In the genomic region with DNA sequence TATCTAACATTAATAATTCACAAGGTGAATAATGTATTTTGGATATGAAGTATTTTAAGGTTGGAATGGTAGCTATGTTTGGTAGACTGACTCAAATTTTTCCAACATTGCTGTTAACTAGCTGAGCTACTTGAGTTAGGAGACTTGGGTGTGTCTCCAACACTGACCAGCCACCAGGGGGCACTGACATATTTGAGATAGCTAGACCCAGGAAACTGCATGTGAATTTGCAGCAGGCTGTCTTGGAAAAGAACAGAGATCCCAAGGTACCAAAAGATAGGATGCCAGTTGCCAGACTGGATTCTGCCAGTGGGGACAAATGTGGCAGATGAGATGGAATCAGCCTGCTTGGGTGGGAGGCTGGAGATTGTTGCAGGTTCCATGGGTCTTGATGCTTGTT, we compare ENCODE assay signal across 17 mouse cellular contexts. TPM values are rescaled to one million over a fixed set of nuclear protein-coding genes. Genes with fewer than 3 reads are reported as not detected.
DNase-seq lines count a peak whose midpoint lies in the region; ATAC-seq and TF ChIP-seq lines count a peak whose summit lies in the region.
"Not testable (repeated sequence)": the region's sequence is repeated elsewhere in the genome, so short reads cannot be mapped to it uniquely, and the experiment has no call there.
"Had no signal": no experiment of that assay in that cellular context is flagged by ENCODE, and none has a peak within 500 bp of the region (broad histone marks: within the 10 kb centered on the region; RNA-seq: fewer than 3 reads in every experiment).

No protein-coding gene starts in this region.

- TF ChIP-seq CTCF in CH12.LX (conservative IDR thresholded peaks at IDR 0.05 in 1 of 2, IDR thresholded peaks at IDR 0.05 in 1 of 2; ENCODE audit: low read depth in 2 of 2, low read length in 2 of 2) = peak in 1 of 2 experiments; percentile 43; a peak in 2 of 4 replicates
- peak; percentile 57 for TF ChIP-seq CTCF in layer of hippocampus, adult 2 months (conservative IDR thresholded peaks at IDR 0.05)

- DNase-seq in CH12.LX (ENCODE audit: extremely low read depth); layer of hippocampus, adult 2 months (ENCODE audit: low spot score in 2 of 2): not testable (repeated sequence)
- DNase-seq in adrenal gland, postnatal 10 days = peak; percentile 46
- peak; percentile 5 for DNase-seq in embryonic facial prominence, embryonic 11.5 days (ENCODE audit: low spot score)
- peak; percentile 50 to 55 for DNase-seq in heart, adult 18-20 months
- peak; percentile 50 for DNase-seq in kidney, adult 11 months
- DNase-seq in lung, postnatal 36 days = peak; percentile 55
- DNase-seq in splenic B cell, adult 2 months (ENCODE audit: low read depth, low spot score) = peak; percentile 5

- not testable (repeated sequence) for H3K4me2 ChIP-seq in CH12.LX (ENCODE audit: insufficient read depth, low read depth, poor library complexity, severe bottlenecking); embryonic facial prominence, embryonic 11.5 days (ENCODE audit: low read depth, low read length)

- not testable (repeated sequence) for TF ChIP-seq RAD21 in CH12.LX (IDR thresholded peaks at IDR 0.05; ENCODE audit: low read depth, low read length)

- not testable (repeated sequence) for H3K9ac ChIP-seq in CH12.LX (ENCODE audit: insufficient read depth, low read depth); embryonic facial prominence, embryonic 11.5 days (replicated peaks; ENCODE audit: low read length)

- in situ Hi-C loops in CH12.LX (cut with MboI; ENCODE audit: low pct_ligation_motif_present, low pct_unique_long_range_greater_than_20kb, low sequenced_read_pairs) = loop anchor here (25.0 kb wide), 1 partner anchor 236 kb away; no protein-coding TSS in a partner anchor

- not testable (repeated sequence) for H3K79me2 ChIP-seq in CH12.LX (replicated peaks; ENCODE audit: control insufficient read depth, extremely low read depth, insufficient read depth, poor library complexity, severe bottlenecking)

- peaks cover 17% of the 10 kb centered on the region for H3K27me3 ChIP-seq in CH12.LX (replicated peaks)
- not testable (repeated sequence) for H3K27me3 ChIP-seq in embryonic facial prominence, embryonic 11.5 days (ENCODE audit: control insufficient read depth, insufficient read depth, low read length); splenic B cell, adult 2 months (ENCODE audit: control insufficient read depth, insufficient read depth, low read length, poor library complexity, severe bottlenecking)

- not testable (repeated sequence) for TF ChIP-seq POLR2A in CH12.LX (IDR thresholded peaks at IDR 0.05; ENCODE audit: low read depth, low read length)

- H3K9me3 ChIP-seq in CH12.LX (replicated peaks; ENCODE audit: low read length); embryonic facial prominence, embryonic 11.5 days (replicated peaks; ENCODE audit: control insufficient read depth, low read length): not testable (repeated sequence)

- not testable (repeated sequence) for H3K4me3 ChIP-seq in CH12.LX (replicated peaks in 1 of 3; ENCODE audit: low read depth in 2 of 3, low read length in 2 of 3, poor library complexity in 1 of 3); embryonic facial prominence, embryonic 11.5 days (ENCODE audit: low read depth, low read length); layer of hippocampus, adult 2 months

- dilution Hi-C loops in CH12.LX (cut with MboI; ENCODE audit: extremely low pct_ligation_motif_present, extremely low pct_unique_long_range_greater_than_20kb, low sequenced_read_pairs) = not testable (repeated sequence)

- not testable (repeated sequence) for ATAC-seq in embryonic facial prominence, embryonic 11.5 days (replicated peaks; ENCODE audit: insufficient number of reproducible peaks, low FRiP score, low TSS enrichment, low read depth)

- H3K36me3 ChIP-seq in CH12.LX (replicated peaks in 1 of 2; ENCODE audit: control insufficient read depth in 1 of 2, insufficient read depth in 1 of 2, low read length in 1 of 2); embryonic facial prominence, embryonic 11.5 days (replicated peaks; ENCODE audit: control insufficient read depth, insufficient read depth, low read depth, low read length); splenic B cell, adult 2 months (ENCODE audit: control insufficient read depth, insufficient read depth, low read length, poor library complexity, severe bottlenecking): not testable (repeated sequence)

- TF ChIP-seq EP300 in CH12.LX (IDR thresholded peaks at IDR 0.05; ENCODE audit: low read length) = not testable (repeated sequence)

- H3K27ac ChIP-seq in CH12.LX (ENCODE audit: insufficient read depth, low read depth); embryonic facial prominence, embryonic 11.5 days (replicated peaks; ENCODE audit: low read depth, low read length); layer of hippocampus, adult 2 months: not testable (repeated sequence)

- not testable (repeated sequence) for H3K4me1 ChIP-seq in CH12.LX (ENCODE audit: control insufficient read depth in 1 of 2, insufficient read depth in 2 of 2); embryonic facial prominence, embryonic 11.5 days (ENCODE audit: control insufficient read depth, insufficient read depth, low read length)

TF ChIP-seq in CH12.LX, 34 proteins besides CTCF, POLR2A, EP300 and RAD21:
- 0 out of 2 replicates have a peak, but pooled peaks have one; percentile 2 for TF ChIP-seq SMC3 (IDR thresholded peaks at IDR 0.05; ENCODE audit: low read depth, low read length)

RNA-seq across cellular contexts. Expression of gene Cyp4a14, which starts 19.9 kb away (rescaled TPM):
- not detected in 2 replicates for total RNA-seq in CH12.LX (2012; rRNA removed)
- not detected in 2 replicates for total RNA-seq in CH12.LX (2014; rRNA removed)
- not detected in 2 replicates for polyA plus RNA-seq in CH12.LX (2012; ENCODE audit: insufficient read length, low read depth)
- 100 to 1,000 TPM in 1 of 2 experiments, 10 to 100 TPM in 1; 29.5 to 127 TPM for total RNA-seq in adrenal gland, postnatal 10 days (2021)
- not detected in 2 replicates for polyA plus RNA-seq in embryonic facial prominence, embryonic 11.5 days (2014; fragmentation: Nextera tagmentation; extraction: Ambion mirVana)
- not detected for total RNA-seq in heart, adult 18-20 months (2021)
- not detected for total RNA-seq in layer of hippocampus, adult 2 months (2021)
- total RNA-seq: layer of hippocampus, adult 18-20 months; left cerebral cortex, postnatal 14 days had no signal
- polyA plus RNA-seq: frontal cortex, adult 2 months; heart, embryonic 11.5 days; hindbrain, embryonic 14.5 days; liver, embryonic 12.5 days; midbrain, embryonic 13.5 days; neural tube, embryonic 12.5 days; thymus, postnatal 0 days had no signal

RNA-seq across cellular contexts. Expression of gene Cyp4a30b, which starts 23.6 kb away (rescaled TPM):
- not detected in 2 replicates for total RNA-seq in CH12.LX (2012; rRNA removed)
- total RNA-seq in CH12.LX (2014; rRNA removed) = not detected in 2 replicates
- not detected in 2 replicates for polyA plus RNA-seq in CH12.LX (2012; ENCODE audit: insufficient read length, low read depth)
- not detected for total RNA-seq in adrenal gland, postnatal 10 days (2021)
- polyA plus RNA-seq in embryonic facial prominence, embryonic 11.5 days (2014; fragmentation: Nextera tagmentation; extraction: Ambion mirVana) = not detected in 2 replicates
- total RNA-seq in heart, adult 18-20 months (2021) = not detected
- total RNA-seq in layer of hippocampus, adult 2 months (2021) = not detected
- total RNA-seq: layer of hippocampus, adult 18-20 months; left cerebral cortex, postnatal 14 days had no signal
- polyA plus RNA-seq: frontal cortex, adult 2 months; heart, embryonic 11.5 days; hindbrain, embryonic 14.5 days; liver, embryonic 12.5 days; midbrain, embryonic 13.5 days; neural tube, embryonic 12.5 days; thymus, postnatal 0 days had no signal

RNA-seq across cellular contexts. Expression of gene Cyp4a10, which starts 42.0 kb away (rescaled TPM):
- total RNA-seq in CH12.LX (2012; rRNA removed) = not detected in 2 replicates
- not detected in 2 replicates for total RNA-seq in CH12.LX (2014; rRNA removed)
- not detected in 2 replicates for polyA plus RNA-seq in CH12.LX (2012; ENCODE audit: insufficient read length, low read depth)
- 10 to 100 TPM in 1 of 2 experiments, 1 to 10 TPM in 1; 4.9 to 18.3 TPM for total RNA-seq in adrenal gland, postnatal 10 days (2021)
- polyA plus RNA-seq in embryonic facial prominence, embryonic 11.5 days (2014; fragmentation: Nextera tagmentation; extraction: Ambion mirVana) = not detected in 2 replicates
- not detected for total RNA-seq in heart, adult 18-20 months (2021)
- not detected for total RNA-seq in layer of hippocampus, adult 2 months (2021)
- total RNA-seq: layer of hippocampus, adult 18-20 months; left cerebral cortex, postnatal 14 days had no signal
- polyA plus RNA-seq: frontal cortex, adult 2 months; heart, embryonic 11.5 days; hindbrain, embryonic 14.5 days; liver, embryonic 12.5 days; midbrain, embryonic 13.5 days; neural tube, embryonic 12.5 days; thymus, postnatal 0 days had no signal

Comparison
In these comparisons a context has a peak if more than half of its experiments do, and no peak if none do; other contexts are left out.
1. RNA of gene Cyp4a14, which starts 19.9 kb away (total RNA-seq): 29.5 to 127 TPM in adrenal gland, postnatal 10 days; not detected in heart, adult 18-20 months, not detected in CH12.LX and not detected in layer of hippocampus, adult 2 months; every median in the first group is over 10 times any median in the second.
2. RNA of gene Cyp4a10, which starts 42.0 kb away (total RNA-seq): 4.9 to 18.3 TPM in adrenal gland, postnatal 10 days; not detected in heart, adult 18-20 months, not detected in CH12.LX and not detected in layer of hippocampus, adult 2 months; every median in the first group is over 4 times any median in the second.